Mouse (Mus musculus): Measurements from ENCODE around the gene Zdhhc22.

The Zdhhc22 gene

DNA sequence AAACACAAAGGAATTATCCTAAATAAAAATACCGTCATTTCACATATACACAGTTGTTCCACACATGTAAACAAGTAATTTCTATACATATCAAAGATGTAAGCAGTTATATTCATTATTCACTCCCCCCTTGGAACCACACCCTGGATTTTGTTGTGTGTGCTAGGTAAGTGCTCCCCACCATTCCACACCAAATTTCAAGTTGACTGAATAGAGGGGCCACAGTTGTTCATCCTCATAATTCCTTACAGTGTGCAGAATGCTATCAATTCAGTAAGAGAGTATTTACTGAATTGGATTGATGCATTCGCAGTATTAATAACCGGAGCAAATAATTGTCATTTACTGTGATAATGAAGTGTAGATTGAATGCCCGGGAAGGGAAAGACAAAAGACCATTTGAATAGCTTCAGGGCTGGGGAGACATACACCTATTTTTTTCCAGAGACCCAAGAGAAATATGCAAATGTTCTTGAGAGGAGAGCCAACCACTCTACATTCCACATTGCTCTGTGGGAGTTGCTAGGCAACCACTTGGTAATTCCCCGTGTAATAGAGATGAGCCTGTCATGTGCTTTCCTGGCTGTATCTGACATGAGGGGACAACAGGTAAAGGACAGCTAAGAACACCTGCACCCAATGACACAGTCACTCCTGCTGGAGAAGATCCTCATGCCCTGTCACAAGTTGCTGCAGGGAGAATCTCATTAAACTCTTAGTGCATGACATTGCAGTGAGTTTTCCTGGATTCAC, 48.3 kb downstream of the Zdhhc22 start:
- no peak for ATAC-seq (ENCODE audit: insufficient number of reproducible peaks, low FRiP score, low TSS enrichment)

DNA sequence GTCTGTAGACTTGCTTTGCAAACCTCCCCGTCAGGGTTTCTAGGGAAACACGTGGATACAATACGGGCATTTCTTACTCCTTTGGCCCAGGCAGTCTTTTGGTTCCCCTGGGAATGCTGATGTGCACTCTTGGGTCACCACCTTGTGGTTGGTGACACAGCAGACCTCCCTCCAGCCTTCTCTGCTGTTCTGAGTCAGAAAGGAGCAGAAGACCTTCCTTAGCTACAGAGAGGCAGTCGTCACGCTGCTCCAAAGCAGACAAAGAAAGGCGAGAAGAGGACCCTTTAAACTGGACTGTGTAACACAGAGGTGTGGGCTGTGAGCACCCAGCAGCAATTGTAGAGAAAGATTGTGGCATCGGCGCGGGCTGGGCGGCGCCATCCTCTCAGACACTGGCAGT, 49.1 kb downstream of the Zdhhc22 start:
- ATAC-seq (ENCODE audit: insufficient number of reproducible peaks, low FRiP score, low TSS enrichment), result no peak

DNA sequence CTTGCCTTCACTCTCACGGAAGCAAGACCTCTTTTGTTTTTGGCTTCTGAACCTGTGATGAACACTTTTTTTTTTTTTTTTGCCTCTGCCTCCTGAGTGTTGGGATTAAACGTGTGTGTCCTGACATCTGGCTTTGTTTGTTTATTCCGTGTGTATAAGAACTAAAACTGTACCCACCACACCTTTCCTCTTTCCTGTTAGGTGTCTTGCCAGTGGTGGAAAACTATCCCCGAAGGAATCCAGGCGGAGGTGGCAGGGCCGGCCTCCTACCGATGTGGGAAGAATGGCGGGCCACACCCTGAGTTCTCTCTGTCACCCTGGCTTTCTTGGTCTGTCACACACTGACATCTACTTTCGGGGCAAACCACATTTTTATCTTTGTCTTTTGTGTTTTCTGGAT, 51.7 kb downstream of the Zdhhc22 start:
- ATAC-seq (ENCODE audit: insufficient number of reproducible peaks, low FRiP score, low TSS enrichment), result no peak

DNA sequence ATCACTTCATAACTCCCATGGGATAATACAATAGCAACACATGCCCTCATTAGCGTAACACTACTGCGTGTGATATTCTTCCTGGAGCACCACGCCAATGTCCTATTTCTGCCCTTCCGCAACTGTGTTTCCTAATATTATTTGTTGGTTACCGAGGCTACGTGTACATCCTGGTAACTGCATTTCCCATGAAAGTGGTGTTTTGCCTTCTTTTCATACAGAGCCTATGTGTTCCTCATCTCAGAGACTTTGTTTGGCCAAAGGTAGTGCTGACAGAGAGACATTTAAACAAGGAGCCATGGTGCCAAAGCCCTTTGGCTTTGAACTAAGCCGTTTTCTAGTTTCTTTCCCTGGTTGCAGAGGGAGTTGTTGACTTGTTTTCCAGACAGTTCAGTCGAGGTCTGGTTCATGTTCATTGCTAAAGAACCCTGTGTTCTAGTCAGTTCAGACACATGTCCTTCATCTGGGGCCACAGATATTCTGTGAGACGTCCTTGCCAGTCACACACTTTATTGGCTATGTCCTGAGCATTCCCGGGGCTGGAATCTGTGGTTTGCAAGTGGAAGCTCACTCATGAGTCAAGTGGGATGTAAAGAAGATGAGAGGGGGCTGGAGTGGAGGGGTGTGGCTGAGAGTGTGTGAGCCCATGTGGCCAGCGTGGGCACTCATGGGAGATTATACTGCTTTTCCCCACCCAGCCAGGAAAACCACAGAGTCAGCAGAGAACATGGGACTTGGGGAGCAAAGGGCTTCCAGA, 53.5 kb downstream of the Zdhhc22 start:
- no peak for ATAC-seq (ENCODE audit: insufficient number of reproducible peaks, low FRiP score, low TSS enrichment)

DNA sequence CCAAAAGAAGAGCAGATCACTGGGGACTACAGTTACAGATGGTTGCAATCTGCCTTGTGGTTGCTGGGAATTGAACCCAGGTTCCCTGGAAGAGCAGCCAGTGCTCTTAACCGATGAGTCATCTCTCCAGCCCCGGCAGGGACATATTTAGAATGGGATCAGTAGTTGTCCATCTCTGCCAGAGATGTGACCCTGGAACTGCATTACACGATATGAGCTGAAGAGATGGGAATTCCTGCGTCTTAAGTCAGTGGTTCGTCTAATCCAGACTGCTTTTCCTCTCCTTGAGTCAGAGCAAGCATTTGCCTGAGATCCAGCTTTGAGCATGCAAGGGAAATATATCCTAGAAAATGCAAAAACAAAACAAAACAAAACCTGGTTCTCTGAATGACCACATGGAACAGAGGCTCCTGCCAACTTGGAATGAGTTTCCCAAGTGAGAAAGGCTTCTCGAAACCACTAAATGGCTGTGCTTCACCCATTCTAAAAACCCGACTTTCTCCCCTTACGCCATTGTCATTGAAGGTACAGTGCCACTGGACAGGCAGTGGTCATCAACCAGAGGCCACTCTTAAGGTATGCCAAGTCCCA, 54.4 kb downstream of the Zdhhc22 start:
- ATAC-seq (ENCODE audit: insufficient number of reproducible peaks, low FRiP score, low TSS enrichment), result no peak

DNA sequence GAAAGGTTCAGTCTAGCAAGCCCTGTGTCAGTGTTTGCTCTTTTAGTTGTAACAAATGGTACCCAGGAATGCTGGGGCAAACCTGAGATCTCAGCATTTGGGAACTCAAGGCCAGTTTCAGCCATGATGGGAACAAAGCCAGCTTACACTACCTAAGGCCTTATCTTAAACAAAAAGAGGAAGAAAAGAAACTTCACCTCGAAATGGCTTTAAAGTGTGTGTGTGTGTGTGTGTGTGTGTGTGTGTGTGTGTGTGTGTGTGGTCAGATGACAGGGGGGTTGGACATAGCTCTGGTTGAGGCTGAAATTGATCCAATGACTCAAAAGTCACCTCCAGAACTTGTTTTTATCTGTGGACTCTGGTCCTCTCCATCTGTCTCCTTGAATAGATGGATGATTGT, 55.5 kb downstream of the Zdhhc22 start:
- no peak for ATAC-seq (ENCODE audit: insufficient number of reproducible peaks, low FRiP score, low TSS enrichment)

DNA sequence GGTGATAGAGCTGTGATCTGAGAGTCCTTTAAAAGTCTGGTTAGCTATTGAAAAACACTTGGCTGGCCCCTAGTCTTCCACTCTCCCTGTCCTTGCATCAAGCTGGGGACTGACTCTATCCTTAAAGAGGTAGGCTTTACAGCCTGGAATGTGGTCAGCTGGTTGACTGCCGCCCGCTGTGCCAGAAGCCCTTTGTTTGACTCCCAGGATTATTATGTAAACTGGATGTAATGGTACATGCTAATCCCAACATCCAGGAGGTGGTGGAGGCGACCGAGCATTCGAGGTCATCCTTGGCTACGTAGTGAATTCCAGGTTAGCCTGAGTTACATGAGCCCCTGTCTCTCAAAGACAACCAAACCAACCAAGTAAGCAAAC, 57.7 kb downstream of the Zdhhc22 start:
- ATAC-seq (ENCODE audit: insufficient number of reproducible peaks, low FRiP score, low TSS enrichment), result no peak

DNA sequence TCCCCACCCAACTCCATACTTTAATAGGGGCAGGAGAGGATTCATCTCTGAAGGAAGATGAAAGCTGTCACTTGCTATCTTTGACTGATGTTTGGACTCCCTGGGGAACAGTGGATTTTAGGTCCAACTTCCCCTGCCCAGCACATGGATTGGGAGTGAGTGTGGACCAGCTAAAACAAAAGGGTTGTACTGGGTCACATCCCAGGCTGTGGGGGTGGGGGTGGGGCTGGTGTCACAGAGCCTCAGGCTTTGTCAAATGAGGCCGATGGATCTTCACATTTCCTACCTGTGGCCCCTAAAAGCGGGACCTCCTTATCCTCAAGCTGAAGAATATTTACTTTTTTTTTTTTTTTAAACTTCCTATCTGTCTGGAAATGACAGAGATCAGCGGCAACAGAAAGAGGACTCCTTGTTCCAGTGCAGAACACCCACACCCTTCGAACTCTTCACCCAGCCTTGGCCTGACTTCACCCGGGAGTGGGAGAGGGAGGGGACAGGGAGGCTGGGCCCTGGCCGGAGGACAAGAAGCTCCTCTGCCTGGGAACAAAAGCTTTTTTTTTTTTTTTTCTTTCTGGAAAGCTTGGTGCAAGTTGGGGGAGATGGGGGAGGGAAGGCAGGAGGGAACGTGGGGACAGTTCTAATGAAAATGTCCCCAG, 58.2 kb downstream of the Zdhhc22 start:
- no peak for ATAC-seq (ENCODE audit: insufficient number of reproducible peaks, low FRiP score, low TSS enrichment)

DNA sequence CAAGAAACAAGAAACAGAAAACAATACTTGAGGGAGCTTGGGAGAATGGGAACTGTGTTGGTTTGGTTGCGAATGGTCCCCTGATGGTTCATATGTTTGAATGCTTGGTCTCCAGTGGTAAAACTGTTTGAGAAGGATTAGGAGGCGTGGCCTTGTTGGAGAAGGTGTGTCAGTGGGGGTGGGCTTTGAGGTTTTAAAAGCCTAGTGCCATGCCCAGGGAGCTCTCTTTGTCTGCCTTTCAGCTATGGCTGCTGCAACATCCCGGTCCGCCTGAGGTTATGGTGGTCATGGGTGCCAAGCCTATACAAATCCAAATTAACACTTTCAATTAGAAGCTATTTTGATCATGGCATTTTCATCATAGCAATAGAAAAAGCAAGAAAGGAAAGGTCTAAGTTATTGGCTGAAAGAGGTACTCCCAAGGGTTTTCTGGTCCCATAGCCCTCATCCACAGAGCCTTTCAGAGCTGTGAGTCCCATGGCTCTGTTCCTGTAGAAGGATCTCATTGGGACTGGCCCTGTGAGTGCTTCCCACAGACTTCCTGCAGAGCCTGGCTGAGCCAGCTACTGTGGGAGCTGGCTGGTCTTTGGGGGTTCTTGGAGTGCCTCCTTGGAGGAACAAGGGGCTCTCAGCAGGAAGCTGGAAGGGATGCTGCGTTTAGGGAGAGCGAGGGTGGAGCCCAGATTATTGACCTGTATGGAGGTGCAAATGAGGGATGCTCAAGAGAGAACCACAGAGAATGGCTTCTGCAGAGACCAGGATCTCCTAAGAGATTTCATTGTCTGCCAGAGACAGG, 59.1 kb downstream of the Zdhhc22 start:
- no peak for ATAC-seq (ENCODE audit: insufficient number of reproducible peaks, low FRiP score, low TSS enrichment)

All from cerebellum, adult (tissue).